Mouse (Mus musculus) adrenal gland, postnatal 14 days (tissue): ENCODE measurements around the gene Dok7. TPM values are rescaled to one million over a fixed set of nuclear protein-coding genes. Genes with fewer than 3 reads are reported as not detected.
A peak's percentile ranks its signal among the peaks of the same experiment; 100 is the strongest.

ENCODE experiments used
- DNase-seq: peaks from one replicate; pipeline ENCODE4 v3.0.0; 2021; ENCODE audit warnings: mixed read lengths
- long read RNA-seq, 2 experiments: library from polyadenylated mRNA; stranded (forward); transcript quantifications; one replicate each; pipeline ENCODE4 v2.0.0; 2021
- total RNA-seq: library from RNA; stranded (reverse); gene quantifications from 2 replicates; pipeline ENCODE4 v1.2.3, GENCODE M21; 2021

Dok7 gene
- total RNA-seq: 10.7 and 12.4 TPM in 2 replicates
- long read RNA-seq, experiment 1, transcript Dok7-203 (7 exons, 2,779 nt): major isoform, 16 of 23 reads
- long read RNA-seq, experiment 1, partial matches to known transcripts: 3 of 23 reads
- long read RNA-seq, experiment 1, other reads (novel, unspliced or antisense): 4 of 23 reads
- long read RNA-seq, experiment 2, transcript Dok7-203 (7 exons, 2,779 nt): major isoform, 6 of 6 reads
- long read RNA-seq, experiment 2, partial matches to known transcripts: 0 of 6 reads
- long read RNA-seq, experiment 2, other reads (novel, unspliced or antisense): 0 of 6 reads

DNA sequence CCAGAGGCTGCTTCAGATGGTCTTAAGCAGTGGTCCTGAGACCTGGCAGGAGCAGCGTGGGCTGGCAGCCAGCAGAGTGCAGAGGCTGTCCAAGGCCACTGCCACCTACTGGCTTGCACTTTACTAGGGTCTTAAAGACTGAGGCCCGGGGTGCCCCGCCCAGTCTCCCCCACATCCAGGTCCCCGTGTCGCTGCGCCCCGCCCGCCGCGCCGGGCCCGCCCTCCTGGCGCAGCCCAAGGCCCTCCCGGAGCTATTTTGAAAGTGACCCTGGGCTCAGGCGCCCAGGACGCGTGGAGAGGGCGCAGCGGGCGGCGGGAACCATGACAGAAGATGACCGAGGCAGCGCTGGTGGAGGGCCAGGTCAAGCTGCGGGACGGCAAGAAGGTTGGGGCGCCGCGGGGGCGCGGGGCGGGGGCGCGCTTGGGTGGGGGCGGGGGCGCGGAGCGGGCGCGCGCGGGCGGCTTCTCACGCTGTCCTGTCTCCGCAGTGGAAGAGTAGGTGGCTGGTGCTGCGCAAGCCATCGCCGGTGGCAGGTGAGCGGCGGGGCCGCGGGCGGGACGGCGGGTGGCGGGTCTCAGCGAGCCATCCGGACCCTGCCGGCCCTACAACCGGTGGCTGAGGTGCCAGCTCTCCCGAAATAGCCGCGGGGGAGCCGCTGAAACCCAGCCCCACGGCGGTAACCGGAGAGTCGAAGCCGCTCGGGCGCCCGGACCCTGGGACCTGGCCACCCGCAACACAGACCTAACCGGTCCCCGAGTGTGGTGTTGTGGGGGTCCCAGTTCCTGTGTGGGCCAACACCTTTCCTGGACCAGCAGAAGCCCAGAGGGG is at the start of gene Dok7:
Gene Dok7 (plus strand): TSS at position 163 of the 829 bp plus-strand sequence.
- DNase-seq: peak; percentile 84

DNA sequence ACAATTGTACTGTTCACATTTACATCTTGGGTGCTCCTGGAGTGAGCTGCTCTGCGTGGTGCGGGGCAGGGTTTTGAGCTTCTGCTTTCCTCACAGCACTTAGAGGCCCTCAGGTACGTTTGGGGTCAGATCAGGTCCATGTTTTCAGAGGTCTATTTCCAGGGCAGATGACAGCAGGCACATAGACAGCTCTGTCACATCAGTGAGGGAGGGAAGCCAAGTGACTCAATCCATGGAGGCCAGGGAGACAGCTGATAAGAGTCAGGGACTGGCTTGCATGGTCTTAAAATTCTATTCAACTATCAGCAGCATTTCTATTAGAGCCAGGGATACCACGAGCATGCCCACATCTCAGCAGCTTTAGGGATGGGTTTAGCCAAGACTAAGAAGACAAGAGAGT is 47.4 kb upstream of the Dok7 start:
- peak; percentile 65 for DNase-seq

DNA sequence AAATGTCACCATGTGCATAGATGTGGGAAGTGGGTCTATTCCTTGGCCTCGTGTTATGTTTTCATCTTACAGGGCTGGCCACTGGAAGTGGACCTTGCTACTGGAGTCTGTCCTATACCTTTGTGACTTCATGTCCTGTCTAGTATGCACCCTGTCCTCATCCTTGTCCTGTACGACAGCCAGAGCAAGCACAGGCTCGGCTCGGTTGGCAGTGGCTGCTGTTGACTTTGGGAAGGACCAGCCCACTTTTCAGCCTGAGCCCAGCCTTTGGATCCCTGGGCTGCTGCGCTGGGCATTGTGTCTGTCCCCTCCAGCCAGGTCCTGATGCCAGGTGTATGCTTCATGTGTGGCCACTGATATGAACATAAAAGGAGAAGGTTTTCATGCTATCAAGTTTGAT is 45.9 kb upstream of the Dok7 start:
- DNase-seq: no peak

DNA sequence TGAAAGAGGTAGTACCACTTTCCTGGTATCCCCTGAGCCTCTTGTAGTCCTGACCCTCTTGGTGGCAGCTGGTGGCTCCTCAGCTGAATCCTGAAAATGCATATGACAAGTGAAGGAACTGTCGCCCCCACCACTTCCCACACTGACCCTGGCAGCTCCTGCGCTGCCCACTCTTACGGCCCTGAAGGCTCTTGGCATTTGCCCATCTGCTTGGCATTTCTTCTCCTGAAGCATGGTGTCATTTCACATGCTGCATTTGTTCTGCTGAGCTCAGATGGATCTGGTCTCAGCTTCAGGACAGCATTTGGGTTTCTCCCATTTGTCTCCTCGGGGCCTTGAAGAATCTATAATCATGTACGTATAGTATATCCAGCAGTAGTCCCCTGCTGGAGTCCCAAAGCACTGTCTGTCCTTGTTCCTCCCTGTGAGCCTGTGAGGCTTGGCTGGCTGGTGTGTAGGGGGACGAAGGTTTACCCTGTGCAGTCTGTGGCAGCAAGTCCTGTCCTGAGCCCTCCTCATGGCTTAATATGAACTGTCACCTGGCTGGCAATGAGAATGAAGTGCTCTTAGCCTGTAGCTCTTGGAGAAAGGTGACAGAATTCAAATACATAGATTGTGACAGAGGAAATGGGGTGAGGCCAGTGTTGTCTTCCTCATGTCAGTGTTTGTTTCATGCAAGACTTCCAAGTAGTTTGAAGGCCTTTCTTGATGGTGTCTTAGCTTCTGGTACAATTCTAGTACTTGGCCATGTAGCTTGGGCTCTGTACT is 45.2 kb upstream of the Dok7 start:
- DNase-seq: no peak

DNA sequence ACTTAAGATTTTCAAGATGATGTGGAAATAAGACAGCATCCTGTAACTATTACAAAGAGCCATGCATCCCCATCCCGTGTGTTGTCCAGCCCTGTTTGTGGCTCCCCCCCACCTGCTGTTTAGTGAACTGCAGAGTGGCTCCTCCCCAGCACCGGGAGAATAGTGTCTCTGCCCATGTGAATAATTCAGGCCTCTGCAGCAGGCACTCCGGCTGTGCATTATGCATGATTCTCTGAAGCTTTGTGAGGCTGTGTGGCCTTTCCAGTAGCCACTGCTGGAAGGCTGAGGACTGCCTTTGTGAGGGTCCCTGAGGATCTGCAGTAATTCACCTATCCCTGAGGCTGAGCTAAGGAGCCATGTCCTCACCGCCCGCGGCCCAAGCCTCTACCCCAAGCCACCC is 42.5 kb upstream of the Dok7 start:
- no peak for DNase-seq

DNA sequence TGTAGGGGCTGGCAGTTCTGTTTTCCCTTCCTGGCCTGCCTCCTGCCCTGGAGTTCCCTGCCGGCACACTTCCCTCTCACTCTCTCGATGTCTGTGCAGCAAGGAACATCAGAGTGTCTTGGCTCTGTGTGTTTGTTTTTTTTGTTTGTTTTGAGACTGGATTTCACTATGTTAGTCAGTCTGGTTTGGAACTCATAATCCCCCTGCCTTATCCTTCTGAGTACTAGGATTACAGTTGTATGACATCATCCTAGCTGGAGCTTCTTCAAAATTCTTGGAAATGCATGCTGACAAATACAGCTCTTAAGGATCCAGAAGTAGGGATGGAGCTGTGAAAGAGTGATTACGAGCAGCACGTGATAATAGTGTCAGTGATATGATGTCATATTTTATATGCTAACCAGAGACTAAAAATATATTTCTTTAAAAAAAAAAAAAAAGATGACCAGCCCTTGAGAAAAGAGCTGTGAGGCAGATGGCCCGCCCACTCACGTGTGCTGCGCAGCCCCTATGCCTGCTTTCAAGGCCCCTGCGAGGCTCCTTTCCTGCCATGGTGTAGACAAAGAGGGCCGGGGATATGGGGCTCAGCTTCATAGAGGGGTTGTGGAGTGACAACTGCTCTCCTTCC is 36.8 kb upstream of the Dok7 start:
- DNase-seq: no peak

DNA sequence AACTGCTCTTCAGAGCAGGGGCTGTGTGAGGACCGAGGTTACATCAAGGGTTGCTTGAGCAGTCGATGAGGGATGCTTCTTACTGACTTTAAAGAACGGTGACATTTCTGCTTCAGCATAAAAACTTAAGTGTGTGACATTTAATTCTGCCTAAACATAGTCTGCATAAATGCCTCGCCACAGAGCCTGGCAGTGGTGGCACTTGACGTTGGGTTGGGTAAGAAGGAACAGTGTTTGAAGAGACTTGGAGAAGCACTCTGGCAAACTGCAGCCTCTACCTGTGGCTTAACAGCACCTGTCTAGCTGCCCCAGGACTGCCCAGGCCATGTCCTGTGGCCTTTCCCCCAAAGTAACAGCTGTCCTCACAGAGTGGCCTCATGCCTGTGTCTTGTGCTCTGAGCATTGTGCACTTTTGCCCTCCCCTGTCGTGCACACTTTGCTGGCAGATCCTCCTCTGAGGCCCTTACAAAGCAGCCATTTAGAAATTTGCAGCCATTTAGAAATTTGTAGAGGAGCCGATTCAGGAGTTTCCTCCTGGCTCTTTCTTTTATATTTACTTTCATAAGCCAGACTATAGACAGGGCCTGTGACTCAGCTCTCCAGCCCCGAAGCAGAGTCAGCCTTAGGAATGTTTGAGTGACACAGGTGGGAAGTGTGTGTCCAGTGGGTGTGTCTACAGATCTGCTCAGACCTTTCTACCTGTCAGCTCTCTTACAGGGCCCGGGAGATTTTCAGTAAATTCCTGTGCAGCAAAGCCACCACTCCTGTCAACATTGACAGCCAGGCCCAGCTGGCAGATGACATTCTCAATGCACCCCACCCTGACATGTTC is 35.9 kb upstream of the Dok7 start:
- no peak for DNase-seq

DNA sequence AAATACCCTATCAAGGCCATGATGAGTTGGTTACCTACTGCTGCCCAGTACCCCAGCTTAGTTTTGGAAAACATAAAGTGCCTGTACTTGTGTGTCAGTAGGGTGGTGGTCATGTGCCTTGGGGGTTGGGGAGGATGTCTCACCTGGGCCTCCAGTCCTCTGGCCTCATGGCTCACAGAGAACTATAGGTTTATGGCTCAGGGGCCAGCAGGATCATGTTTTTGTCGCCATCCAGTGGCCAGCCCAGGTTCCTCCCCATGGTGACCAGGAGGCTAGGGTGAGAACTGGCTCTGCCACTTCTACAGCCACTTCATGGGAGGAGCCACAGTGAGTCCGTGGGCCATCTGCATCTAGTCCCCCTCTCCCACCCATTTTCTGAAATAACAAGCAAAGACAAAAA is 31.6 kb upstream of the Dok7 start:
- peak; percentile 74 for DNase-seq

DNA sequence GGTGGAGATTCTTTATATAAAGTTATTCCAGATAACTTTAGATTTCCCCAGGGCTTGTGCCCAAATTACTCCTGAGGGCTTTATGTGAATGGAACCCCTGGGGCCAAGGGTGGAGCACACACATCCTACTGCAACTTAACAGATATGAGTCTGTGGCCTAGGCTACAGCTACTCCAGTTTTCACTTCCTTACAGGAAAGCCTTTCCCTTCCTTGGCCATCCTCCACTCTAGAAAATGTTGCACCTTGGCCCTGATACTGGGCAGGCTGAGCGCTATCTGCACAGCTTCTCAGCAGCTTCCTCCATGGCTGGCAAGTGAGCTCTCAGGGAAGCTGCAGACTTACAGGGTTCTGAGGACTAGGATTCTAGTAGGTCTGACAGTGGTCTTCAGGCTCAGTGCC is 27.3 kb upstream of the Dok7 start:
- DNase-seq: no peak

DNA sequence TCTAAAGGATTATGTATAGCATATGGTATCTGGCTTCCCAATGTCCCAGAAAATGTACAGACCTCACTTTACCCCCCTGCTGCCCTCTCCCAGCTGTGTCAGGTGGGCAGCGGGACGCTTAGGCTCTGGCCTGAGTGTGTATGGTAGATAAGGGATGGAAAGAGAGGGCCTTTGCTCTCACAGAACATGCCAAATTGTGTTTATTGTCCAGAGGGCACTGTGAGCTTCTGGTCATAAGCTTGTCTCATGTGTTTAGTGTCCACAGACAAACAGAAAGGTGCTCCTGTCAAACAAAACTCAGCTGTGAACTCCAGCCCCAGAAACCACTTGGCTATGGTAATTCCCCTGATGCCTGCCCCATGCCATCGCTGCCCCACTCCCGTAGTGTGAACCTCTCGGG is 26.8 kb upstream of the Dok7 start:
- DNase-seq: no peak

DNA sequence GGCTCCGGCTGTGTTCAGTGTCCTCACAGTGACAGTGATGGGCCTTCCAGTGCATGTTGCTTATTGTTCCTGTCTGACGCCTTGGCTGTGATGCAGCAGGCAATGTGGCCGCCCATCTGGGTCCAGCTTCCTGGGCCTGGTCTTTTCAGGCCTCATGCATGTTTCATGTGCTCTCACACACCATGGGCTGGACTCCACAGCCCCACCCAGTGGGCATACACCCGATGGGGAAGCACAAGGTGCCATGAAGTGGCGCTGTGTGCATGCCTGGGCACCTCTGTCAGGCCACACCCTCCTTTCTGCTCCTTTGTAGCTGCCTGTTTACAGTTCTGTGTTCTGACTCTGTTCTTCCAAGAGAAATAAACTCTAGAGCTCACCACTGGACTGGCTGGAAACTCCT is 23.5 kb upstream of the Dok7 start:
- peak; percentile 40 for DNase-seq

DNA sequence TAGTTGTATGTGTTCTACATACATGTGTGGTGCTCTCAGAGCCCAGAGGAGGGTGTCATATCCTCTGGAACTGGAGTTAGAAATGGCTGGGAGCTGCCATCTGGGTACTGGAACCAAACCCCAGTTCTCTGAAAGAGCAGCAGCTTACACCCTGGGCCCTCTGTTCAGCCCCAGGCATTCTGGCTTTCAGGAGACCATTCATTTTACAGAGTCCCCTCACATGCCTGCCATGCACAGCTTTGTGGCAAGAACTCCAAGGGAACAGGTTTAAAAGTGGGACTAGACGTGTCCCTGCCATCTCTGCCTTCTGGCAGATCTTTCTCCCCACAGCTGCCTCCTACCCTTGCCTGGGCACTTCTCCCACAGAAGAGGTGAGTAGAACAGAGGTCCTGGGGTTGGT is 22.9 kb upstream of the Dok7 start:
- DNase-seq: no peak

DNA sequence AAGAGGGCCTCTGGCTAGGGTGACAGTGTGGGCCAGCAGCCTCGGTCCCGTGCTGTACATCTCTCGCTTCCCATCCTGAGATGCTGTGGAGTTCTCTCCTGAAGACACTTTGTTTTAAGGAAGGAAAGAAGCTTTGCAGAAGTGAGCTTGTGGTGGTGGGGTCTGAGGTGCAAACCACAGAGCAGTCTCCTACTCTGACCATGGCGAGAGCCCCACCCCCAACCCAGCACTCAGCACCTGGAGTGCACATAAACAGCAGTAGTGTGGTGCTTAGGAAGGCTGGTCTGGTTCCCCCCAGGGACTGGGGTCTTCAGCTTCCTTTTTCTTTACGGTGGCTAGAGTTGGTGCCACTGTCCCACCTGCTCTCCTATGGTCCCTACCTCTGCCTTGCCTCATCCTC is 21.4 kb upstream of the Dok7 start:
- DNase-seq: no peak

DNA sequence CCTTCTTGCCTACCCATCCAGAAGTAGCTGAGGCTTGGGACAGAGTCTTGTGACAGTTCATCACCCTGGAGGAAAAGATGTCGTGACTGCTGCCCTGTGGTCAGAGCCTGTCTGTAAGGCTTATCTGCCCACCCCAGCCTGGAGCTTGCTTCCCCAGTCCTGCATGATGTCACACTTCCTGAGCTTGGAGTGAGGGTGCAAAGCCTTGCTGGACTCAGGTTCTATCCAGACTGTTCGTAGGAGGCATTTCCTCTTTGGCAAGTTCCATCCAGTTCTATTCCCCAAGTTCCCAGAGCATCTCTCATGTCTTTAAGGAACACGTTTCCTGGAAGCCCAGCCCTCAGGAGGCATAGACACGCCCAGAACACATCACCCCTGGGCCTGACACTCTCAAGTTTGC is 20.8 kb upstream of the Dok7 start:
- DNase-seq: no peak

DNA sequence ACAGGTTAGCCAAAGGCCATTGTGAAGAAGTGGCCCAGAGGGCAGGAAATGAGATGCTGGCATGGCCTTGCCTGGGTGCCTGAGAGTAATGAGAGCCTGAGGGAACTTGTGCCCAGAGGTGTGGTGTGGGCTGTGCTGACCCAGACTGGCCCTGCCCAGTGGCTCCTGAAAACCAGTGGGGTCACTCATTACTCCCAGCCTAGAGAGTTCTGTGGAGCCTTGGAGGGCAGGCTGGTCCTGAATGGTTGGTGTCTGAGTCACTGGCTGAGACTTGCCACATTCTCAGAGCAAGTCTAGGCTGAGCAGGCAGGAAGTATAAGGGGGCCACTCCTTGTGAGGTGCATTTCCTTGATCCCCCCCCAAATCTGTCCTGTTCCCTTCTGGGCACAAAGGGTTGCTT is 19.1 kb upstream of the Dok7 start:
- DNase-seq: no peak

DNA sequence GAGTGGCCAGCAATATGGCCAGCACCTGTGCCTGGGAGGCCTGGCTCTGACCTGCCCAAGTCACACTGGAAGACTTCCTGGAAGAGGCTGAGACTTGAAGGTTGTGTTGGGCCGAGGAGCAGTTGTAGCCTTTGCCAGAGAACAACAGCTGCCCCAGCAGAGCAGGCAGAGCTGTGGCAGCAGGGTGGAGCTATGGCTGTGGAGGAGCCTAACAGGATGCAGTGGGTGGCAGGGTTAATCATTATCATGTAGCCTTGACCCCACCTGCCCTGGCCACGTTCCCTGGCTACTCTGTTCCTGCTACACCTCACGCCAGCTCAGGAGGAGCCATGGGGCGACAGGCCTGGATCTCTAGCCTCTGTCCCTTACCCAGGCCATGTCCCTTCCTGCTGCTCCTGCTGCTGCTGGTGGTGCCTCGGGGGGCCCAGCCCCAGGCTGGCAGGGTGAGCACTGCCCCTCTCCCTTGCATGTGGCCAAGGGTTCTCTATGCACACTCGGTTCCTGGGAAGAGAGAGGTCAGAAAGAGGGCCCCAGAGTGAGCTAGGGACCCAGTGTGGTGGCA is 15.2 kb upstream of the Dok7 start, which contains the start of gene Hgfac:
Gene Hgfac (plus strand): TSS at position 242 of the 562 bp plus-strand sequence.
- DNase-seq: no peak

DNA sequence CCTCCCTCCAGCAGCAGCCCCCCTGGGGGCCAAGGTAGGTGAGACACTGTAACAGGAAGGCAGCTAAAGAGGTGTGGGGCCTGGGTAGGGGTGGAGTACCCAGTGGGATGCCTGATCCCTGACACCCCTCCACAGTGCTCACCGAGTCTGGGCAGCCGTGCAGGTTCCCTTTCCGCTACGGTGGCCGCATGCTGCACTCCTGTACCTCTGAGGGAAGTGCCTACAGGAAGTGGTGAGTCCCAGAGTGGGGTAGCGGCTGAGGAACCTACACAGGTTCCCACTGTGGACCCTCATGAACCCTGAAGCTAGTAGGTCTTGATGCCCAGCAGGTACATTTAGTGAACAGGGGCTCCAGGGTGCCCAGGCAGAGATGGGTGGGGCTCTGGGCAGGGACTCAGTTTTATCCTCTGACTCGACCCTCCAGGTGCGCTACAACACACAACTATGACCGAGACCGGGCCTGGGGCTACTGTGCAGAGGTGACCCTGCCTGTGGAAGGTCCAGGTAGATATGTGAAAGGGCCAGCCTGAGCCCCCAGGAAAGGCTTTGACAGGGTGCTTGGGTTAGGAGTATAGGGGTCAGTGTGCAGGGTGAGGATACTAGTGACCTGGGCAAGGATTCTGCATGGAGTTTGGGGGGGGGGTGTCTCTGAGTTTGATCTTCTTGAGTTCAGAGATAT is 14.0 kb upstream of the Dok7 start:
- DNase-seq: no peak

DNA sequence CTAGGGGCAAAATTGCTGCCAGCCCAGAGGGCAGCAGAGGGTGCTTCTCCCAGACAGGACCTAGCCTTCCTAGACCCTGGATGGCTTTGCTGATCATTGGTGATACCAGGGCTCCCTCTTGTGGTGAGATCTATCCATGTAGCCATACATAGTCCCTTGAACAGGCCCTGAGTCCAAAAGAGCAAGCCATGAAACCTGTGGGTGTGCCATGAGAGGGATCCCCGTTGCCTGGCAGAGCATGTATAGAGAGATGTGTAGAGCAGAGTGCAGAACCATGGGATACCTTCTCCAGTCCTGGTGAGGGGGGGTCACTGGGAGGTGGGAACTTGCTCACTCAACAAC is 13.5 kb upstream of the Dok7 start:
- peak; percentile 88 for DNase-seq

DNA sequence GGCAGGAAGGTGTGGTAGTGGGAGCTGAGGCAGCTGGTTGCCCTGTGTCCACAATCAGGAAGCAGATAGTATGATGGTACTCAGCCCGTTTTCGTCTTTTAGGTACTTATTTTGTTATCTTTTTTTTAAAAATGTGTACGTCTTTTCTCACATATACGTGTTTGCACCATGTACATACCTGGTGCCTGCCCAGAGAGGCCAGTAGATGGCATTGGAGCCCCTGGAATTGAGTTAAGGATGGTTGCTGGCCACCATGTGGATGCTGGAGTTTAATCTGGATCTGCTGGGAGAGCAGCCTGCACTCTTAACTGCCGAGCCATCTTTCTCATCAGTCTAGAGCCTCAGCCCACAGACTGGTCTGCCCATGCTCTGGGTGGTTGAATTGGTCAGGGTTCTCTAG is 6.0 kb upstream of the Dok7 start:
- DNase-seq: no peak

DNA sequence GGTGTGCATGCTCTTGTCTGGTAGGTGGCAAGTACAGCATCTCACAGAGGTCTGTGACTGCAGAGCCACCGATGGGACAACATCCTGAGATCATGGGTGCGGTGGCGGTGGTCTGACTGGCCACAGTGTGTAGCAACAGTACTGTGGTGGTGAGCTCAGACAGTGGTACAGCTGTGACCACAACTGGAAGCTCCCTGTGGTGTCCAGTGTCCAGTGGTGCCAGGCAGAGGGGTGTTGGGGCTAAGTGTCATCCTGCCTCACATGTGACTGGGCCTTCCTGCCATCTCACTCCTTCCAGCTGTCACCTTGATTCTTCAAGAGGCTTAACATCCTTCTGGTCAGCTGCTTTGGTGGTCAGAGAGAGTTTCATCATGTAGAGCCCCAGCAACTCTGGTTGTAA is 1.9 kb upstream of the Dok7 start:
- no peak for DNase-seq

DNA sequence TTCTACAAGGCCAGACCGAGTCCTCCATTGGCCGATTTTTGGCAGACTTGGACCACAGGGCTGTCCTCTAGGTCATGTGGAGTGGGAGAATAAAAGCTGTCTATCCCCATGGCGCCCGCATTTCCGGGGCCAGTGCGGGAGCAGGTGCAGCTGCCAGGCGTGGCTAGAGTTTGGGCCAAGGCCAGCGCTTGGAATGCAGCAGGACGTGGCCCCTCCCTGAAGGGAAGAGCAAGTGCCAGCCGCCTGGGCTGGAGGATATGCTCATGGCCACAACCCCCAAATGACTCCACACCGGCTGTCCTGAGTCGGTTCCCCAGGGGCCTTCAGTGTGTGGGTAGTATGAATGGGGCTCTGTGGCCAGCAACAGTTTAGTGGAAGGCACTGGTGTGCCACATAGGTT is 1.5 kb upstream of the Dok7 start:
- DNase-seq: peak; percentile 87
